Mouse (Mus musculus): Measurements from ENCODE around the gene Plcl1. TPM values are rescaled to one million over a fixed set of nuclear protein-coding genes. Genes with fewer than 3 reads are reported as not detected.

The Plcl1 gene
- total and polyA plus RNA-seq, 3 experiments, result not detected

DNA sequence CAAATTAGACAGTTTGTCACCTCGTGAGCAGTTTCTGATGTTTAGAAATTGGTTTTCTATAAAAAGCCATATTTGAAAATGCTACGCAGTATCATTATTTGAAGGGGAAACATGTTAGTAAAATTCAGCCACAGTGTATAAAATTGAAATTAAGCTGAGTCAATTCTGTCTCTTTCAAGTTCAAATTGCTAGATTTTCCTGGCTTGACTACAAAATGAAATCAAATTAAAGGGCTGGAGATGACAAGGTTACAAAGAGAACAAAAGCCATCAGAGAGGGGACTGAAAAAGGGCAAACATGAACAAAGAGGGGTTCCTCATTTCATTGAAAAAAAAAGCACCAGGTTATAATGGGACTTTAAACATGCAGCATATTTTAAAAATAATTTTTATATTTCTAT lies 255.7 kb downstream of the Plcl1 start:
- no peaks in the 10 kb centered on the region for H3K9me3 ChIP-seq (replicated peaks; ENCODE audit: insufficient read depth, low read length)
- no peak for TF ChIP-seq E2F4 (IDR thresholded peaks at IDR 0.05; ENCODE audit: borderline replicate concordance, low read depth, low read length)
- no peak for TF ChIP-seq RCOR1 (IDR thresholded peaks at IDR 0.05; ENCODE audit: low read depth, low read length)
- no peak for TF ChIP-seq SMC3 (IDR thresholded peaks at IDR 0.05; ENCODE audit: low read depth, low read length)
- TF ChIP-seq ZNF384 (IDR thresholded peaks at IDR 0.05; ENCODE audit: low read depth, low read length), result no peak
- no peak for TF ChIP-seq TCF12 (IDR thresholded peaks at IDR 0.05; ENCODE audit: low read depth, low read length)
- TF ChIP-seq POLR2AphosphoS2 (IDR thresholded peaks at IDR 0.05; ENCODE audit: low read length), result no peak
- no peak for TF ChIP-seq BHLHE40 (IDR thresholded peaks at IDR 0.05; ENCODE audit: borderline replicate concordance, low read depth, low read length)
- no peak for TF ChIP-seq CTCF (IDR thresholded peaks at IDR 0.05 in 2 of 3, conservative IDR thresholded peaks at IDR 0.05 in 1 of 3; ENCODE audit: control insufficient read depth in 1 of 3, insufficient read depth in 1 of 3, low read depth in 2 of 3, low read length in 3 of 3, poor library complexity in 1 of 3, severe bottlenecking in 1 of 3)
- TF ChIP-seq TAL1 (IDR thresholded peaks at IDR 0.05; ENCODE audit: low read length), result no peak
- no peak for TF ChIP-seq MAX (IDR thresholded peaks at IDR 0.05; ENCODE audit: low read length)
- TF ChIP-seq MXI1 (IDR thresholded peaks at IDR 0.05; ENCODE audit: low read depth, low read length), result no peak
- no peak overlapping the region for H3K9ac ChIP-seq (ENCODE audit: control insufficient read depth, low read depth, low read length, poor library complexity, severe bottlenecking)
- H3K4me1 ChIP-seq (ENCODE audit: control insufficient read depth in 1 of 2, insufficient read depth in 2 of 2, low read length in 2 of 2), result no peaks in the 10 kb centered on the region
- H3K27me3 ChIP-seq (ENCODE audit: control insufficient read depth in 1 of 2, insufficient read depth in 2 of 2, low read length in 2 of 2), result no peaks in the 10 kb centered on the region
- no peaks in the 10 kb centered on the region for H3K79me2 ChIP-seq (ENCODE audit: control insufficient read depth, insufficient read depth, low read length, poor library complexity)
- DNase-seq (ENCODE audit: low read depth, low spot score), result no peak
- H3K36me3 ChIP-seq (ENCODE audit: control insufficient read depth in 1 of 2, insufficient read depth in 2 of 2, low read length in 2 of 2), result no peaks in the 10 kb centered on the region
- no peak overlapping the region for H3K27ac ChIP-seq (ENCODE audit: control insufficient read depth, low read depth, low read length)
- H3K4me3 ChIP-seq (ENCODE audit: control insufficient read depth in 1 of 2, insufficient read depth in 1 of 2, low read depth in 2 of 2, low read length in 2 of 2), result no peak overlapping the region

DNA sequence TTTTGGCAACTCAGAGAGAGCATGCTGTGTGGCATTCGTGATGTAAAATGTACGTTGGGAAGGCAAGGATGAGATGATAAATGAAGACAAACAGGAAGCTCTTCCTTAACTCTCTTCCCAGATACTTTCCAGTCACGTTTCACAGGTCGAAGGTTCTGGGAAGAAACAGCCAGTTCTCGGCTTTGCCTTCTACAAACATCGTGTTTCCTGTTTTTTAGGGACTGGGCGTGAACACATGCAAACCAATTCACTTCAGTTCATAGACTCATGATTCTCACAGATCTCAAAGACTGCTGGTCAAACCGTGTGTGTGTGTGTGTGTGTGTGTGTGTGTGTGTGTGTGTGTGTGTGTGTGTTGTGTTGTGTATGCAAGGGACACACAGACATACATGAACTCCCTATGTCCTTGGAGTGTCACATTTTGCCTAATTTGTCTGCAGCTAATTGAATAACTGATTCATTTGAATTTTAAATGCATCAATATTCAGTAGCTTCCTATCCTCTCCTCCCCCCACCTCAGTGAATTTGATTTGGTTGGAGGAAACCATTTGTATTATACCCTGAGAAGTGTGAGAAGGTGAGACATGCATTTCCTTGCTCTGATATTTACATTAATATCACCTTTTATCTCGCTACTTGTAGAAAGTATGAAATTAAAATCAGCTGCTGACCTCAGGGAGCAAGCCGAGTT lies 259.6 kb downstream of the Plcl1 start:
- Histone ChIP-seq H3K79me2 (ENCODE audit: control insufficient read depth, insufficient read depth, low read length, poor library complexity) (no peaks in the 10 kb centered on the region), H3K9me3 (replicated peaks; ENCODE audit: insufficient read depth, low read length) (no peaks in the 10 kb centered on the region), H3K36me3 (ENCODE audit: control insufficient read depth in 1 of 2, insufficient read depth in 2 of 2, low read length in 2 of 2) (no peaks in the 10 kb centered on the region), H3K4me1 (ENCODE audit: control insufficient read depth in 1 of 2, insufficient read depth in 2 of 2, low read length in 2 of 2) (no peaks in the 10 kb centered on the region), H3K27ac (ENCODE audit: control insufficient read depth, low read depth, low read length) (no peak overlapping the region), H3K4me3 (ENCODE audit: control insufficient read depth in 1 of 2, insufficient read depth in 1 of 2, low read depth in 2 of 2, low read length in 2 of 2) (no peak overlapping the region), H3K27me3 (ENCODE audit: control insufficient read depth in 1 of 2, insufficient read depth in 2 of 2, low read length in 2 of 2) (no peaks in the 10 kb centered on the region), H3K9ac (ENCODE audit: control insufficient read depth, low read depth, low read length, poor library complexity, severe bottlenecking) (no peak overlapping the region)
- TF ChIP-seq CHD1 (IDR thresholded peaks at IDR 0.05; ENCODE audit: low read depth, low read length), result no peak
- no peak for TF ChIP-seq KAT2A (conservative IDR thresholded peaks at IDR 0.05; ENCODE audit: low read depth, low read length)
- no peak for TF ChIP-seq MAFK (IDR thresholded peaks at IDR 0.05; ENCODE audit: borderline replicate concordance, low read depth, low read length)
- TF ChIP-seq ZNF384 (IDR thresholded peaks at IDR 0.05; ENCODE audit: low read depth, low read length), result no peak
- no peak for TF ChIP-seq ZMIZ1 (IDR thresholded peaks at IDR 0.05; ENCODE audit: low read depth, low read length)
- TF ChIP-seq POLR2AphosphoS2 (IDR thresholded peaks at IDR 0.05; ENCODE audit: low read length), result no peak
- no peak for TF ChIP-seq MYC (IDR thresholded peaks at IDR 0.05; ENCODE audit: low read depth, low read length)
- TF ChIP-seq BHLHE40 (IDR thresholded peaks at IDR 0.05; ENCODE audit: borderline replicate concordance, low read depth, low read length), result no peak
- no peak for TF ChIP-seq MXI1 (IDR thresholded peaks at IDR 0.05; ENCODE audit: low read depth, low read length)
- DNase-seq (ENCODE audit: low read depth, low spot score), result no peak

All from MEL (cell line).